Mouse (Mus musculus): ENCODE measurements around the gene Nrxn3.

GRCm38 (mm10) chr12:89558921-89559320, 836.2 kb downstream of the Nrxn3 start:
- TF ChIP-seq POLR2A (IDR thresholded peaks at IDR 0.05; ENCODE audit: borderline replicate concordance, control insufficient read depth, low read depth, low read length): no peak
- no peak for TF ChIP-seq CTCF (IDR thresholded peaks at IDR 0.05; ENCODE audit: control insufficient read depth, insufficient read depth, low read length)
